Mouse (Mus musculus) neutrophil, adult 59 days (primary cell): ENCODE measurements around the gene Cyp3a41a. TPM values are rescaled to one million over a fixed set of nuclear protein-coding genes. Genes with fewer than 3 reads are reported as not detected.

Source experiments
- total RNA-seq, 2 experiments: library from RNA; stranded (reverse); gene quantifications; 1 replicate in 1 of 2; 2 replicates in 1 of 2; pipeline ENCODE4 v1.2.4; 2023

Cyp3a41a gene
- not detected for total RNA-seq

GRCm38 (mm10) chr5:145720036-145720435 lies at the start of gene Cyp3a41a:
Gene Cyp3a41a, minus strand, starts transcription at chr5:145720136.

Other genes starting within 250 kb of the Cyp3a41a start
- not detected for gene Cyp3a41b, start 135.4 kb downstream of the Cyp3a41a start, total RNA-seq
- gene Cyp3a44, start 85.7 kb upstream of the Cyp3a41a start, total RNA-seq = not detected
- not detected for gene Cyp3a11, start 159.8 kb upstream of the Cyp3a41a start, total RNA-seq